Mouse (Mus musculus) MEL (cell line): ENCODE data around the gene C130079G13Rik. TPM values are rescaled to one million over a fixed set of nuclear protein-coding genes. Genes with fewer than 3 reads are reported as not detected.

ENCODE experiments used
- DNase-seq: peaks from one replicate; pipeline ENCODE4 v3.0.0; 2011; ENCODE audit warnings: low read depth, low spot score
- H3K27ac ChIP-seq: 2 replicates; pipeline ENCODE4 v1.5.1; 2012; ENCODE audit warnings: low read depth, mild to moderate bottlenecking, control low read depth, low read length, moderate library complexity; ENCODE audit not compliant: control insufficient read depth
- H3K27me3 ChIP-seq, 2 experiments: fragments of 150-350 bp in 1 of 2; sonication (generic) in 1 of 2; 2 replicates each; pipeline ENCODE4 v1.6.1; 2012; ENCODE audit warnings: low read length in 2 of 2, mild to moderate bottlenecking in 2 of 2, improper control_type of control experiment in 1 of 2, moderate library complexity in 1 of 2; ENCODE audit not compliant: insufficient read depth in 2 of 2, control insufficient read depth in 1 of 2
- H3K36me3 ChIP-seq, 2 experiments: 2 replicates each; pipeline ENCODE4 v1.6.1; 2012 to 2014; ENCODE audit warnings: low read length in 2 of 2, improper control_type of control experiment in 1 of 2, inconsistent platforms in 1 of 2, mild to moderate bottlenecking in 1 of 2; ENCODE audit not compliant: insufficient read depth in 2 of 2, control insufficient read depth in 1 of 2
- H3K4me1 ChIP-seq, 2 experiments: fragments of 150-350 bp in 1 of 2; sonication (generic) in 1 of 2; 2 replicates each; pipeline ENCODE4 v1.6.1; 2012; ENCODE audit warnings: low read length in 2 of 2, improper control_type of control experiment in 1 of 2, mild to moderate bottlenecking in 1 of 2; ENCODE audit not compliant: insufficient read depth in 2 of 2, control insufficient read depth in 1 of 2
- H3K4me3 ChIP-seq, 2 experiments: fragments of 150-350 bp in 1 of 2; sonication (generic) in 1 of 2; 2 replicates each; pipeline ENCODE4 v1.5.1; 2012; ENCODE audit warnings: low read depth in 2 of 2, low read length in 2 of 2, mild to moderate bottlenecking in 2 of 2, moderate library complexity in 2 of 2, control low read depth in 1 of 2, improper control_type of control experiment in 1 of 2; ENCODE audit not compliant: control insufficient read depth in 1 of 2, insufficient read depth in 1 of 2
- H3K79me2 ChIP-seq: 2 replicates; pipeline ENCODE4 v1.6.1; 2012; ENCODE audit warnings: mild to moderate bottlenecking, low read length, moderate library complexity; ENCODE audit not compliant: control insufficient read depth, poor library complexity, insufficient read depth
- H3K9ac ChIP-seq: 2 replicates; pipeline ENCODE4 v1.6.1; 2012; ENCODE audit warnings: low read depth, mild to moderate bottlenecking, control low read depth, low read length, moderate library complexity; ENCODE audit not compliant: control insufficient read depth, poor library complexity, severe bottlenecking
- H3K9me3 ChIP-seq: fragments of 150-350 bp; sonication (generic); replicated peaks from 2 replicates; pipeline ENCODE4 v1.6.1; 2012; ENCODE audit warnings: mild to moderate bottlenecking, low read length, improper control_type of control experiment, moderate library complexity; ENCODE audit not compliant: insufficient read depth
- BHLHE40 ChIP-seq: IDR thresholded peaks from 2 replicates; pipeline ENCODE4 v1.6.1; 2012; ENCODE audit warnings: low read depth, mild to moderate bottlenecking, inconsistent platforms, low read length, improper control_type of control experiment, borderline replicate concordance
- CHD1 ChIP-seq: IDR thresholded peaks from 2 replicates; pipeline ENCODE4 v1.6.1; 2012; ENCODE audit warnings: low read depth, mild to moderate bottlenecking, inconsistent platforms, low read length, improper control_type of control experiment
- CTCF ChIP-seq, 3 experiments: IDR thresholded peaks in 2 of 3; conservative IDR thresholded peaks in 1 of 3; 2 replicates each; pipeline ENCODE4 v1.5.1; 2011 to 2012; ENCODE audit warnings: low read length in 3 of 3, low read depth in 2 of 3, mild to moderate bottlenecking in 2 of 3, improper control_type of control experiment in 1 of 3, inconsistent platforms in 1 of 3, mixed read lengths in 1 of 3, moderate library complexity in 1 of 3; ENCODE audit not compliant: control insufficient read depth in 1 of 3, insufficient read depth in 1 of 3, poor library complexity in 1 of 3, severe bottlenecking in 1 of 3
- EP300 ChIP-seq, 2 experiments: IDR thresholded peaks; 2 replicates each; pipeline ENCODE4 v1.6.1; 2011; ENCODE audit warnings: improper control_type of control experiment in 2 of 2, low read length in 2 of 2, low read depth in 1 of 2, mild to moderate bottlenecking in 1 of 2
- ETS1 ChIP-seq: IDR thresholded peaks from 2 replicates; pipeline ENCODE4 v1.6.1; 2012; ENCODE audit warnings: low read depth, mild to moderate bottlenecking, inconsistent platforms, low read length, improper control_type of control experiment, moderate library complexity
- GATA1 ChIP-seq: IDR thresholded peaks from 2 replicates; pipeline ENCODE4 v1.6.1; 2011; ENCODE audit warnings: low read depth, low read length, improper control_type of control experiment
- JUND ChIP-seq: IDR thresholded peaks from 2 replicates; pipeline ENCODE4 v1.6.1; 2011; ENCODE audit warnings: low read depth, mild to moderate bottlenecking, improper control_type of control experiment, low read length
- KAT2A ChIP-seq: conservative IDR thresholded peaks from 2 replicates; pipeline ENCODE4 v1.6.1; 2012; ENCODE audit warnings: low read depth, low read length, improper control_type of control experiment, inconsistent platforms
- MAFK ChIP-seq: IDR thresholded peaks from 2 replicates; pipeline ENCODE4 v1.6.1; 2011; ENCODE audit warnings: low read depth, mild to moderate bottlenecking, low read length, improper control_type of control experiment, borderline replicate concordance
- MAX ChIP-seq: IDR thresholded peaks from 2 replicates; pipeline ENCODE4 v1.6.1; 2011; ENCODE audit warnings: low read length, improper control_type of control experiment
- MAZ ChIP-seq: IDR thresholded peaks from 2 replicates; pipeline ENCODE4 v1.6.1; 2012; ENCODE audit warnings: low read depth, mild to moderate bottlenecking, inconsistent platforms, low read length, improper control_type of control experiment
- MEF2A ChIP-seq: IDR thresholded peaks from 2 replicates; pipeline ENCODE4 v1.6.1; 2014; ENCODE audit warnings: low read depth, mild to moderate bottlenecking, inconsistent platforms, low read length, improper control_type of control experiment; ENCODE audit not compliant: poor library complexity, insufficient replicate concordance, severe bottlenecking; ENCODE audit errors: extremely low read depth
- MXI1 ChIP-seq: IDR thresholded peaks from 2 replicates; pipeline ENCODE4 v1.6.1; 2011; ENCODE audit warnings: mild to moderate bottlenecking, low read depth, low read length, improper control_type of control experiment
- MYB ChIP-seq: IDR thresholded peaks from 2 replicates; pipeline ENCODE4 v1.6.1; 2011; ENCODE audit warnings: mild to moderate bottlenecking, low read depth, low read length, improper control_type of control experiment
- POLR2A ChIP-seq, 2 experiments: IDR thresholded peaks; 2 replicates each; pipeline ENCODE4 v1.6.1; 2011 to 2012; ENCODE audit warnings: low read length in 2 of 2, mild to moderate bottlenecking in 2 of 2, control low read depth in 1 of 2, improper control_type of control experiment in 1 of 2, low read depth in 1 of 2, moderate library complexity in 1 of 2; ENCODE audit not compliant: control insufficient read depth in 1 of 2, insufficient read depth in 1 of 2, poor library complexity in 1 of 2
- POLR2AphosphoS2 ChIP-seq: IDR thresholded peaks from 2 replicates; pipeline ENCODE4 v1.6.1; 2011; ENCODE audit warnings: low read length, improper control_type of control experiment
- POLR2AphosphoS5 ChIP-seq: IDR thresholded peaks from 2 replicates; pipeline ENCODE4 v1.6.1; 2012; ENCODE audit warnings: low read depth, borderline replicate concordance, mild to moderate bottlenecking, inconsistent platforms, low read length, moderate library complexity, mixed read lengths
- TCF12 ChIP-seq: IDR thresholded peaks from 2 replicates; pipeline ENCODE4 v1.6.1; 2014; ENCODE audit warnings: low read depth, mild to moderate bottlenecking, inconsistent platforms, low read length, improper control_type of control experiment, moderate library complexity
- USF1 ChIP-seq: IDR thresholded peaks from 2 replicates; pipeline ENCODE4 v1.6.1; 2014; ENCODE audit warnings: low read depth, mild to moderate bottlenecking, inconsistent platforms, low read length, improper control_type of control experiment, moderate library complexity
- USF2 ChIP-seq, 2 experiments: IDR thresholded peaks; 2 replicates each; pipeline ENCODE4 v1.6.1; 2011 to 2012; ENCODE audit warnings: improper control_type of control experiment in 2 of 2, low read length in 2 of 2, borderline replicate concordance in 1 of 2, inconsistent platforms in 1 of 2, low read depth in 1 of 2, mild to moderate bottlenecking in 1 of 2; ENCODE audit not compliant: insufficient read depth in 1 of 2
- ZC3H11A ChIP-seq: IDR thresholded peaks from 2 replicates; pipeline ENCODE4 v1.6.1; 2012; ENCODE audit warnings: low read depth, mild to moderate bottlenecking, inconsistent platforms, low read length, improper control_type of control experiment
- polyA plus RNA-seq, 2 experiments: library from polyadenylated mRNA; stranded (reverse) in 1 of 2; unstranded in 1 of 2; fragments of >175 nt in 1 of 2; fragments of >200 nt in 1 of 2; gene quantifications; 2 replicates each; pipeline versions ENCODE4 v1.2.1 to v1.2.4; 2012; ENCODE audit warnings: low replicate concordance in 2 of 2, low read depth in 1 of 2; ENCODE audit not compliant: insufficient read length in 2 of 2, insufficient read depth in 1 of 2, missing spikeins in 1 of 2
- total RNA-seq: library from RNA; depleted of rRNA; stranded (reverse); fragments of 300-350 nt; gene quantifications from 2 replicates; pipeline ENCODE4 v1.2.3, GENCODE M21; 2012

Gene C130079G13Rik
- total and polyA plus RNA-seq, 3 experiments: not detected

DNA sequence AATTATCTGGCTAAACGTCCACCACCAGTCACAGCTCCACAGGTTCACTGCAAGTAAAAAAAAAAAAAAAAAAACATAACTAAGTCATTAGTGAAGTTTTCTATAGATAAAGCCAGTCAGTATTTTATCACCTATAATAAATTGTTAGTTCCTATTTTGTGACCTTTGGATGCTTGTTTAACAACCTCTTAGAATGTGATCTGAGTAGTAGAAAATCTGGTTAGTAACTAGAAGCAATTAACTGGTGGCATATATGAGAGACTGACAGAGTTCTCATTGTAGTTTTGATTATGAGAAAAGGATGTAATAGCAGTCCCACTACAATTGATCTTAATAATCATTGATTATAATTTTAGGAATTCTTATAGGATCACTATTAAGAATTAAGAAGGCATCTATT is 9.6 kb downstream of the C130079G13Rik start:
- no peak overlapping the region for H3K4me3 ChIP-seq
- no peak for DNase-seq
- no peaks in the 10 kb centered on the region for H3K27me3 ChIP-seq
- H3K36me3 ChIP-seq: no peaks in the 10 kb centered on the region
- no peaks in the 10 kb centered on the region for H3K4me1 ChIP-seq
- H3K79me2 ChIP-seq: no peaks in the 10 kb centered on the region
- TF ChIP-seq MYB (no peak), CHD1 (no peak), JUND (no peak), KAT2A (no peak), MAFK (no peak), POLR2AphosphoS5 (no peak), USF1 (no peak), EP300 (IDR thresholded peaks at IDR 0.05; ENCODE audit: low read depth in 1 of 2, low read length in 2 of 2) (no peak), ZC3H11A (no peak), BHLHE40 (no peak), MXI1 (no peak), MAX (no peak), TCF12 (no peak), MEF2A (no peak), MAZ (no peak), GATA1 (no peak), POLR2AphosphoS2 (no peak), POLR2A (IDR thresholded peaks at IDR 0.05; ENCODE audit: control insufficient read depth in 1 of 2, insufficient read depth in 1 of 2, low read depth in 1 of 2, low read length in 2 of 2, poor library complexity in 1 of 2) (no peak), ETS1 (no peak), USF2 (IDR thresholded peaks at IDR 0.05; ENCODE audit: borderline replicate concordance in 1 of 2, insufficient read depth in 1 of 2, low read depth in 1 of 2, low read length in 2 of 2) (no peak)
- no peaks in the 10 kb centered on the region for H3K9me3 ChIP-seq
- H3K27ac ChIP-seq: no peak overlapping the region
- no peak overlapping the region for H3K9ac ChIP-seq

- no peaks in the 10 kb centered on the region for H3K36me3 ChIP-seq
- no peaks in the 10 kb centered on the region for H3K4me1 ChIP-seq
- no peaks in the 10 kb centered on the region for H3K27me3 ChIP-seq
- H3K27ac ChIP-seq: no peak overlapping the region
- H3K9ac ChIP-seq: no peak overlapping the region
- no peak for TF ChIP-seq ETS1
- no peak for TF ChIP-seq USF2 (IDR thresholded peaks at IDR 0.05; ENCODE audit: borderline replicate concordance in 1 of 2, insufficient read depth in 1 of 2, low read depth in 1 of 2, low read length in 2 of 2)
- no peak for TF ChIP-seq CTCF (IDR thresholded peaks at IDR 0.05 in 2 of 3, conservative IDR thresholded peaks at IDR 0.05 in 1 of 3; ENCODE audit: control insufficient read depth in 1 of 3, insufficient read depth in 1 of 3, low read depth in 2 of 3, low read length in 3 of 3, poor library complexity in 1 of 3, severe bottlenecking in 1 of 3)
- no peak for TF ChIP-seq BHLHE40
- no peak for TF ChIP-seq USF1
- TF ChIP-seq ZC3H11A: no peak
- H3K79me2 ChIP-seq: no peaks in the 10 kb centered on the region
- no peak overlapping the region for H3K4me3 ChIP-seq
- DNase-seq: no peak
- H3K9me3 ChIP-seq: no peaks in the 10 kb centered on the region
Measured at GRCm38 (mm10) chr3:59947294-59947950, 22.4 kb downstream of the C130079G13Rik start.
